Mouse (Mus musculus): ENCODE measurements around the gene Grk2.

The Grk2 gene

GRCm38 (mm10) chr19:4306190-4306577, at the start of gene Grk2:
Grk2 (minus strand) TSS chr19:4306222.
- in situ Hi-C loops (cut with MboI; ENCODE audit: unreplicated experiment in 2 of 2), result no loop called here

- in situ Hi-C loops (cut with MboI; ENCODE audit: unreplicated experiment in 2 of 2), result no loop called here
Measured at GRCm38 (mm10) chr19:4349455-4349854, 43.4 kb upstream of the Grk2 start.

- in situ Hi-C loops (cut with MboI; ENCODE audit: unreplicated experiment in 2 of 2), result no loop called here
Measured at GRCm38 (mm10) chr19:4346479-4346878, 40.5 kb upstream of the Grk2 start.

- in situ Hi-C loops (cut with MboI; ENCODE audit: unreplicated experiment in 2 of 2), result no loop called here
Measured at GRCm38 (mm10) chr19:4338162-4338561, 32.1 kb upstream of the Grk2 start.

GRCm38 (mm10) chr19:4333791-4334190, 27.8 kb upstream of the Grk2 start:
- in situ Hi-C loops (cut with MboI; ENCODE audit: unreplicated experiment in 2 of 2), result loop anchor here in 1 of 2 experiments (5.0 kb wide), 1 partner anchor 84 kb away; no protein-coding TSS in a partner anchor

GRCm38 (mm10) chr19:4333100-4333775, 27.2 kb upstream of the Grk2 start:
- in situ Hi-C loops (cut with MboI; ENCODE audit: unreplicated experiment in 2 of 2), result loop anchor here in 1 of 2 experiments (5.0 kb wide), 1 partner anchor 84 kb away; no protein-coding TSS in a partner anchor

GRCm38 (mm10) chr19:4332653-4333052, 26.6 kb upstream of the Grk2 start:
- in situ Hi-C loops (cut with MboI; ENCODE audit: unreplicated experiment in 2 of 2), result loop anchor here in 1 of 2 experiments (5.0 kb wide), 1 partner anchor 85 kb away; no protein-coding TSS in a partner anchor

- in situ Hi-C loops (cut with MboI; ENCODE audit: unreplicated experiment in 2 of 2), result loop anchor here in 1 of 2 experiments (5.0 kb wide), 1 partner anchor 86 kb away; no protein-coding TSS in a partner anchor
Measured at GRCm38 (mm10) chr19:4331273-4331672, 25.3 kb upstream of the Grk2 start.

GRCm38 (mm10) chr19:4330603-4331002, 24.6 kb upstream of the Grk2 start:
- in situ Hi-C loops (cut with MboI; ENCODE audit: unreplicated experiment in 2 of 2), result loop anchor here in 1 of 2 experiments (5.0 kb wide), 1 partner anchor 87 kb away; no protein-coding TSS in a partner anchor

GRCm38 (mm10) chr19:4328737-4329304, 22.8 kb upstream of the Grk2 start:
- in situ Hi-C loops (cut with MboI; ENCODE audit: unreplicated experiment in 2 of 2), result no loop called here

GRCm38 (mm10) chr19:4326881-4327280, 20.9 kb upstream of the Grk2 start:
- in situ Hi-C loops (cut with MboI; ENCODE audit: unreplicated experiment in 2 of 2), result no loop called here

- in situ Hi-C loops (cut with MboI; ENCODE audit: unreplicated experiment in 2 of 2), result no loop called here
Measured at GRCm38 (mm10) chr19:4326106-4326505, 20.1 kb upstream of the Grk2 start.

GRCm38 (mm10) chr19:4322134-4322533, 16.1 kb upstream of the Grk2 start:
- in situ Hi-C loops (cut with MboI; ENCODE audit: unreplicated experiment in 2 of 2), result no loop called here

GRCm38 (mm10) chr19:4321622-4322021, 15.6 kb upstream of the Grk2 start:
- in situ Hi-C loops (cut with MboI; ENCODE audit: unreplicated experiment in 2 of 2), result no loop called here

GRCm38 (mm10) chr19:4319272-4319671, 13.2 kb upstream of the Grk2 start:
- in situ Hi-C loops (cut with MboI; ENCODE audit: unreplicated experiment in 2 of 2), result no loop called here

- in situ Hi-C loops (cut with MboI; ENCODE audit: unreplicated experiment in 2 of 2), result no loop called here
Measured at GRCm38 (mm10) chr19:4317181-4317580, 11.2 kb upstream of the Grk2 start.

GRCm38 (mm10) chr19:4315223-4315944, 9.4 kb upstream of the Grk2 start:
- in situ Hi-C loops (cut with MboI; ENCODE audit: unreplicated experiment in 2 of 2), result no loop called here

- in situ Hi-C loops (cut with MboI; ENCODE audit: unreplicated experiment in 2 of 2), result loop anchor here (5.0 kb wide), 3 partner anchors 42 to 102 kb away; partner anchors contain the start of gene Ssh3 (in 1 of the 2)
Measured at GRCm38 (mm10) chr19:4309776-4310185, 3.8 kb upstream of the Grk2 start.

GRCm38 (mm10) chr19:4309302-4309701, 3.3 kb upstream of the Grk2 start:
- in situ Hi-C loops (cut with MboI; ENCODE audit: unreplicated experiment in 2 of 2), result no loop called here

GRCm38 (mm10) chr19:4305491-4306189, 382 bp downstream of the Grk2 start:
- in situ Hi-C loops (cut with MboI; ENCODE audit: unreplicated experiment in 2 of 2), result no loop called here

GRCm38 (mm10) chr19:4304871-4305321, 1.1 kb downstream of the Grk2 start:
- in situ Hi-C loops (cut with MboI; ENCODE audit: unreplicated experiment in 2 of 2), result no loop called here
